Mouse (Mus musculus) right cerebral cortex, postnatal 36 days (tissue): ENCODE results near the gene Sin3a.

Experiments
- DNase-seq, 2 experiments: peaks; one replicate each; pipeline ENCODE4 v3.0.0; 2022; ENCODE audit warnings: low spot score in 2 of 2, mixed read lengths in 1 of 2

The Sin3a gene

GRCm38 (mm10) chr9:57168411-57168810, 96.6 kb downstream of the Sin3a start:
- no peak for DNase-seq
